Mouse (Mus musculus): ENCODE measurements around the gene Fsip1. TPM values are rescaled to one million over a fixed set of nuclear protein-coding genes. Genes with fewer than 3 reads are reported as not detected.

Fsip1 gene
- polyA plus RNA-seq, 1 experiment from 2014 or later: 3.4 TPM

- no peaks in the 10 kb centered on the region for H3K27me3 ChIP-seq (ENCODE audit: control insufficient read depth, insufficient read depth, low read length)
- peaks cover 15% of the 10 kb centered on the region; the same call in 1 of the 2 replicates for H3K4me1 ChIP-seq (ENCODE audit: control insufficient read depth, insufficient read depth, low read length)
- H3K9me3 ChIP-seq (ENCODE audit: control insufficient read depth, low read length): no peaks in the 10 kb centered on the region
- no peak overlapping the region for H3K9ac ChIP-seq (replicated peaks; ENCODE audit: low read depth, low read length)
- H3K36me3 ChIP-seq (ENCODE audit: control insufficient read depth, insufficient read depth, low read length): no peaks in the 10 kb centered on the region
- peak overlapping the region; percentile 71; the same call in 1 of the 2 replicates for H3K4me2 ChIP-seq (ENCODE audit: low read depth, low read length)
- WGBS: 39% methylated on average over 5 of the region's 5 CpGs
- ATAC-seq (ENCODE audit: low read depth): no peak
- H3K27ac ChIP-seq (ENCODE audit: low read depth, low read length): no peak overlapping the region
- H3K4me3 ChIP-seq (ENCODE audit: low read depth, low read length): no peak overlapping the region; the same call in 1 of the 2 replicates
Measured at GRCm38 (mm10) chr2:118112438-118112837, 144.3 kb downstream of the Fsip1 start.

- WGBS: under 1% methylated on average over 36 of the region's 36 CpGs
- peak; percentile 65 for ATAC-seq (ENCODE audit: low read depth)
Measured at GRCm38 (mm10) chr2:118111488-118112131, 145.2 kb downstream of the Fsip1 start, which contains the start of gene Thbs1. Gene Thbs1, plus strand, starts transcription at chr2:118111876.

DNA sequence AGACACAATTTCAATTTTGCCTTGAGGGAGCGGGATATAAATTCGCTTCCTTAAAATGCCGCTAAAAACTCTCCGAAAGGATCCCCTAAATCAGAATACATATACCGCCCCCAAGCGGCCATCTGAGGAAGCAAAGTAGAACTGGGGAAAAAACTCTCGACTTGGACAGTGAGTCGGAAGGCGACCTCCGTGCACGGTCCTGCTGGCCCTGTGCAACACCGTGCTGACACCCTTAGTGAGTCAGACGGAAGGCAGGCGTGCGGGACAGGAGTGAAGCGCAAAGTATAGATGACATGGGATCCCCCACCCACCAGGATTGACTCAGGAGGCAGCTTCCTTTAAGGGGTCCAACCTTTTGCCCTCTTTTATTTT is 145.7 kb downstream of the Fsip1 start:
- no peaks in the 10 kb centered on the region for H3K9me3 ChIP-seq (ENCODE audit: control insufficient read depth, low read length)
- WGBS: under 1% methylated on average over 16 of the region's 16 CpGs
- H3K4me3 ChIP-seq (ENCODE audit: low read depth, low read length): peak overlapping the region; percentile 37
- H3K9ac ChIP-seq (replicated peaks; ENCODE audit: low read depth, low read length): peak overlapping the region; percentile 32; the same call in 1 of the 2 replicates
- ATAC-seq (ENCODE audit: low read depth): peak; percentile 80
- 0 out of 2 replicates have a peak, but pooled peaks cover 10% of the 10 kb centered on the region for H3K4me1 ChIP-seq (ENCODE audit: control insufficient read depth, insufficient read depth, low read length)
- H3K4me2 ChIP-seq (ENCODE audit: low read depth, low read length): peak overlapping the region; percentile 71
- no peaks in the 10 kb centered on the region for H3K36me3 ChIP-seq (ENCODE audit: control insufficient read depth, insufficient read depth, low read length)
- H3K27ac ChIP-seq (ENCODE audit: low read depth, low read length): no peak overlapping the region
- no peaks in the 10 kb centered on the region for H3K27me3 ChIP-seq (ENCODE audit: control insufficient read depth, insufficient read depth, low read length)

More at GRCm38 (mm10) chr2:118111488-118112131, 145.2 kb downstream of the Fsip1 start, which contains the start of gene Thbs1:
- no peaks in the 10 kb centered on the region for H3K27me3 ChIP-seq (ENCODE audit: control insufficient read depth, insufficient read depth, low read length)
- H3K4me1 ChIP-seq (ENCODE audit: control insufficient read depth, insufficient read depth, low read length): peaks cover 11% of the 10 kb centered on the region; the same call in 1 of the 2 replicates
- peak within 1 kb of the TSS; percentile 71 for H3K4me2 ChIP-seq (ENCODE audit: low read depth, low read length)
- peak within 1 kb of the TSS; percentile 37 for H3K4me3 ChIP-seq (ENCODE audit: low read depth, low read length)
- H3K27ac ChIP-seq (ENCODE audit: low read depth, low read length): no peak within 1 kb of the TSS
- H3K36me3 ChIP-seq (ENCODE audit: control insufficient read depth, insufficient read depth, low read length): no peaks in the 10 kb centered on the region
- no peaks in the 10 kb centered on the region for H3K9me3 ChIP-seq (ENCODE audit: control insufficient read depth, low read length)
- H3K9ac ChIP-seq (replicated peaks; ENCODE audit: low read depth, low read length): peak within 1 kb of the TSS; percentile 32

DNA sequence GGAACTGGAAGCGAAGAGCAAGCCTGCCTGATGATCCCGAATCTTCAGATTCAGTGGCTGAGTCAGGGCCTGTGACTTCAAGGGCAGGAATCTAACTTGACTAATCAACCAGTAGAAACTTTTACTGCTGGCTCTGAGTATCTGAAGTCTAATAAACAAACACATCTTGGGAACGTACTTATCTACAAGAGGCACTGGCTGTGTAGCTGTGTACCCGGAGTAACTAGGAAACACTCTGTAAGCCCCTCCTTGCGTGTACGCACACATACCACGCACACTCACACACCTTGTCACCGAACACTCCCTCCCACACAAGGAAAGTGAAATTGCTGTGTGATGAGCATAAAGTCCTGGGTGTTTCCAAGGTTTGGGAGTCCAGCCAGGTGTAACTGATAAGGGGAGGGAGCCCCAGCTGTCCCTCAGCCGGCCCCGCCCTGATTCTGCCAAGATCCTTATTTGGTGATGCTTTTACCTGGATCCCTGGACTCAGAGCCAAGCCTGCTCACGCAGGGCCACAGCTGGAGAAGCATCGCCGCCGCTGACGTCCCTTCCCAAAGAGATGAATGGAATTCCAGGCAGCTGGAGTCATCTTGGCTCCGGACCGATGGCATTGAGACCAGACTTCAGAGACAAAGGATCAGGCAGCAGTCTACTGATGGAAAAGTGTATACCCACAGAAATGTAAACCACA is 146.4 kb downstream of the Fsip1 start:
- H3K27me3 ChIP-seq (ENCODE audit: control insufficient read depth, insufficient read depth, low read length): no peaks in the 10 kb centered on the region
- peak overlapping the region; percentile 71 for H3K4me2 ChIP-seq (ENCODE audit: low read depth, low read length)
- H3K4me3 ChIP-seq (ENCODE audit: low read depth, low read length): peak overlapping the region; percentile 37
- H3K36me3 ChIP-seq (ENCODE audit: control insufficient read depth, insufficient read depth, low read length): no peaks in the 10 kb centered on the region
- 40% methylated on average over 17 of the region's 17 CpGs for WGBS
- H3K27ac ChIP-seq (ENCODE audit: low read depth, low read length): no peak overlapping the region
- ATAC-seq (ENCODE audit: low read depth): peak; percentile 29; the same call in 1 of the 2 replicates
- H3K4me1 ChIP-seq (ENCODE audit: control insufficient read depth, insufficient read depth, low read length): 0 out of 2 replicates have a peak, but pooled peaks cover 4% of the 10 kb centered on the region
- H3K9ac ChIP-seq (replicated peaks; ENCODE audit: low read depth, low read length): peak overlapping the region; percentile 32; the same call in 1 of the 2 replicates
- H3K9me3 ChIP-seq (ENCODE audit: control insufficient read depth, low read length): no peaks in the 10 kb centered on the region

DNA sequence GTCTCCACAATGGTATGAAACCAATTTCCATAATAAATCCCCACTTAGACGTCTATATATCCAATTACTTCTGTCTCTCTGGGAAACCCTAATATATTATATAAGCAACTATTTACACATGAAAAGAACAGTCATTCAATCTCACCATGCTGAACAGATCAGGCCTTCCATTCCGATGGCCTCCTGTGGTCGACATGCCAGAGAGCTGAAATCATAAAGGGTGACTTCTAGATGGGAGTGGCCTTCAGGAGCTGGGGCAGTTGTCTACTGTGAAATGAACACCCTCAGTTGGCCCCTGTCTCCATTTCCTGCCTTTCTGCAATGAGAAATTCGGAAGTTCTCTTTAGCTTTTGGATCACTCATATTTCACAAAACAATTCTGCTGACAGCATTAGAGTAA is 154.6 kb downstream of the Fsip1 start:
- H3K9me3 ChIP-seq (ENCODE audit: control insufficient read depth, low read length): no peaks in the 10 kb centered on the region
- WGBS: 44% methylated on average over 4 of the region's 4 CpGs
- H3K36me3 ChIP-seq (ENCODE audit: control insufficient read depth, insufficient read depth, low read length): no peaks in the 10 kb centered on the region
- H3K4me2 ChIP-seq (ENCODE audit: low read depth, low read length): no peak overlapping the region
- no peaks in the 10 kb centered on the region for H3K4me1 ChIP-seq (ENCODE audit: control insufficient read depth, insufficient read depth, low read length)
- H3K9ac ChIP-seq (replicated peaks; ENCODE audit: low read depth, low read length): no peak overlapping the region
- H3K4me3 ChIP-seq (ENCODE audit: low read depth, low read length): no peak overlapping the region
- ATAC-seq (ENCODE audit: low read depth): no peak
- no peak overlapping the region for H3K27ac ChIP-seq (ENCODE audit: low read depth, low read length)
- H3K27me3 ChIP-seq (ENCODE audit: control insufficient read depth, insufficient read depth, low read length): no peaks in the 10 kb centered on the region

DNA sequence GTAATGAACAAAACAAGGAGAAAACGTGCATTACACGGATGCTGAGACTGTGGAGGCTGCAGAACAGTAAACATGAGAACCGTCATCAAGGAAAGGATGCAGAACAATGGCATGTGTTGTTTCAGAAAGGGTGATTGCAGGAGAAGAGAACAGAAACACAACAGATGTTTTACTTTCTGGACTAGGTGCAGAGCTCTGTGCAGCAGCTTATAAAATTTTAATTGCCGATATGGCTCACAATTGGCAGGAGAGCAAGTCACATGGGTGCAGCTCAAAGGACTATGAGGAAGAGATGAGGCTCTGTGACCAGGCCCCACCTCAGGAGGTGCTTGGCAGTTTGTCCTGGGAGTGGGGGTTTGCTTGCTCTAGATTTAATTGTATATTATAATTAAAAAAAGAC is 157.7 kb downstream of the Fsip1 start:
- Histone ChIP-seq H3K9ac (replicated peaks; ENCODE audit: low read depth, low read length) (no peak overlapping the region), H3K27me3 (ENCODE audit: control insufficient read depth, insufficient read depth, low read length) (no peaks in the 10 kb centered on the region), H3K4me1 (ENCODE audit: control insufficient read depth, insufficient read depth, low read length) (no peaks in the 10 kb centered on the region), H3K27ac (ENCODE audit: low read depth, low read length) (no peak overlapping the region), H3K4me2 (ENCODE audit: low read depth, low read length) (no peak overlapping the region), H3K9me3 (ENCODE audit: control insufficient read depth, low read length) (no peaks in the 10 kb centered on the region), H3K4me3 (ENCODE audit: low read depth, low read length) (no peak overlapping the region), H3K36me3 (ENCODE audit: control insufficient read depth, insufficient read depth, low read length) (no peaks in the 10 kb centered on the region)
- WGBS: 69% methylated on average over 4 of the region's 4 CpGs
- no peak for ATAC-seq (ENCODE audit: low read depth)

DNA sequence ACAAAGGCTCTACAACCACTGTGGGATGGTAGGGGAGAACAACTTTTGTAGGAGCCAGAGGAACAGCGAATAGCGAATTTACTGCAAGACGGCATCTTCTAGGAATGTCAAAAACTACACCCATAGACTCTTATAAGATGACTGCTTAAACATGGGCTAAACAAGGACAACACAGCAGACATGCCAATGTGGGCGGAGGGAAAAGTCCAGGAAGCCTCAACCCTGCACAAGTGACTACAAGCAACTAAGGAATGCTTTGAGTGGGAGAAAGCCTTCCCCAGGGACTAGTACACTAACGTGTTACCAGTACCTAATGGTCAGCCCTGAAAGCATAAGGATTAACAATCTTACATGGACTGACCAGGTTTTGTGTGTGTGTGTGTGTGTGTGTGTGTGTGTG is 165.5 kb downstream of the Fsip1 start:
- no peaks in the 10 kb centered on the region for H3K9me3 ChIP-seq (ENCODE audit: control insufficient read depth, low read length)
- ATAC-seq (ENCODE audit: low read depth): no peak
- no peak overlapping the region for H3K4me3 ChIP-seq (ENCODE audit: low read depth, low read length)
- no peak overlapping the region for H3K9ac ChIP-seq (replicated peaks; ENCODE audit: low read depth, low read length)
- H3K4me1 ChIP-seq (ENCODE audit: control insufficient read depth, insufficient read depth, low read length): no peaks in the 10 kb centered on the region
- no peak overlapping the region for H3K27ac ChIP-seq (ENCODE audit: low read depth, low read length)
- 89% methylated on average over 5 of the region's 5 CpGs for WGBS
- no peaks in the 10 kb centered on the region for H3K27me3 ChIP-seq (ENCODE audit: control insufficient read depth, insufficient read depth, low read length)
- no peaks in the 10 kb centered on the region for H3K36me3 ChIP-seq (ENCODE audit: control insufficient read depth, insufficient read depth, low read length)
- H3K4me2 ChIP-seq (ENCODE audit: low read depth, low read length): no peak overlapping the region

DNA sequence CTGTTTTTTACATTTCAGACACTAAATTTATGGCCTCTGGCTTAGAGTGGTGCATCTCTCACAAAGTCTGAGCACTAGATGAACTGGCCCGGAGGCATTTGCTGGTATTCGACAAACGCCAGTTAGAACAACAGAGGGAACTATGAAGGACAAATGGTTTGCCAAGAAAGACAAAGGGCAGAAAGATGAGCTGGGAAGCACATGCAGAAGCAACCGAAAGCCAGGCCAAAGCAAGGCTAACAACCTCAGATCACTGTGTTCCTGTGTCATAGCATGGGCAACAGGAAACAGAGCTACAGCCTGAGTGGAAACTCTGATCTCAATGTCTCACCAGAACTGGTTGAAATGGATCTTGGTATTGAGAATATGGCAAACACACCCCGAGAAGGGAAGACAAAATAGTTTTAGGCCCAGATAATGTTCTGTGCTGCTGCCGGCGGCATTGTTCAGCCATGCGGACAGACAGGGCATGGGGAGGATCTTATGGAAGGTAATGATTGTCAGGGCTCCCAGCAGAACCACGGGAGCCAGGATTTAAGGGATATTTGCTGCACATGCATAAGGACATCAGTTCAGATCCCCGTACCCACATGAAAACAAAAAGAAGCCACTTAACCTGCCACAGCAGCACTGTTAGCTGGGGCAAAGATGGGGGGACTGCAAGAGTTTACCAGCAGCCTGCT is 169.6 kb downstream of the Fsip1 start:
- 75% methylated on average over 10 of the region's 10 CpGs for WGBS
- Histone ChIP-seq H3K4me3 (ENCODE audit: low read depth, low read length) (no peak overlapping the region), H3K4me1 (ENCODE audit: control insufficient read depth, insufficient read depth, low read length) (no peaks in the 10 kb centered on the region), H3K9ac (replicated peaks; ENCODE audit: low read depth, low read length) (no peak overlapping the region), H3K27me3 (ENCODE audit: control insufficient read depth, insufficient read depth, low read length) (no peaks in the 10 kb centered on the region), H3K9me3 (ENCODE audit: control insufficient read depth, low read length) (no peaks in the 10 kb centered on the region), H3K4me2 (ENCODE audit: low read depth, low read length) (no peak overlapping the region), H3K27ac (ENCODE audit: low read depth, low read length) (no peak overlapping the region), H3K36me3 (ENCODE audit: control insufficient read depth, insufficient read depth, low read length) (no peaks in the 10 kb centered on the region)
- ATAC-seq (ENCODE audit: low read depth): no peak

DNA sequence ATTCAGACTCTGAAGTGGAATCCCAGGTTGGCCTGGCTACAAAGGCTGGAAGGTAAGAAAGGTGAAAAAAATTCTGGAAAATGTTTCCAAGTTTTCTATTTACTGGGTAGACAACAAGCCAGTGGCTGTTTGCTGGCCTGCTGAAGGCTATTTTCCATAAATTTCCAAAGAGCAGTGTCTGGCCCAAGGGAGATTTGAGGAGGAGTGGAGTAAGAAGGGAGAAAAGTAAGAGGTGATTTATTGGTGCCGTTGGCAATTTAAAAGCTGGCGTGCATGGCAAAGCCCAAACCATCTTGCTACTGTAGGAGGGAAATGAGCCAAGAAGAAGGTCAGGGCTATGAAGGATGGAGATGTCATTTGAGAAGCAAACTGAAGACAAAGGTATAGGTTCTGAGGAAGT is 171.1 kb downstream of the Fsip1 start:
- 77% methylated on average over 2 of the region's 2 CpGs for WGBS

More for the DNA sequence above, 171.1 kb downstream of the Fsip1 start:
- Histone ChIP-seq H3K4me3 (ENCODE audit: low read depth, low read length) (no peak overlapping the region), H3K27ac (ENCODE audit: low read depth, low read length) (no peak overlapping the region), H3K9me3 (ENCODE audit: control insufficient read depth, low read length) (no peaks in the 10 kb centered on the region), H3K27me3 (ENCODE audit: control insufficient read depth, insufficient read depth, low read length) (no peaks in the 10 kb centered on the region), H3K36me3 (ENCODE audit: control insufficient read depth, insufficient read depth, low read length) (no peaks in the 10 kb centered on the region), H3K4me1 (ENCODE audit: control insufficient read depth, insufficient read depth, low read length) (no peaks in the 10 kb centered on the region), H3K9ac (replicated peaks; ENCODE audit: low read depth, low read length) (no peak overlapping the region), H3K4me2 (ENCODE audit: low read depth, low read length) (no peak overlapping the region)
- no peak for ATAC-seq (ENCODE audit: low read depth)

All from neural tube, embryonic 14.5 days (tissue).